Mouse (Mus musculus) hindbrain, postnatal 0 days (tissue): ENCODE data around the gene Kcnip4. TPM values are rescaled to one million over a fixed set of nuclear protein-coding genes. Genes with fewer than 3 reads are reported as not detected.
A peak's percentile ranks its signal among the peaks of the same experiment; 100 is the strongest.

Source experiments
- ATAC-seq: fragments of 200-750 bp; cut with Nextera tagmentation; 2 replicates; pipeline ENCODE4 v1.8.0; 2017; ENCODE audit warnings: mild to moderate bottlenecking, moderate TSS enrichment, moderate library complexity
- DNase-seq: peaks from one replicate; pipeline ENCODE4 v3.0.0-alpha.2; 2015; ENCODE audit warnings: low spot score
- H3K27ac ChIP-seq: fragments of 300-500 bp; sonication (generic); 2 replicates; pipeline ENCODE4 v1.5.1; 2014; ENCODE audit warnings: mild to moderate bottlenecking
- H3K27me3 ChIP-seq: fragments of 300-500 bp; sonication (generic); 2 replicates; pipeline ENCODE4 v1.6.1; 2014; ENCODE audit warnings: low read length, mixed read lengths; ENCODE audit not compliant: insufficient read depth
- H3K36me3 ChIP-seq: fragments of 300-500 bp; sonication (generic); 2 replicates; pipeline ENCODE4 v1.6.1; 2014; ENCODE audit warnings: low read length, mixed read lengths; ENCODE audit not compliant: insufficient read depth
- H3K4me1 ChIP-seq: fragments of 300-500 bp; sonication (generic); 2 replicates; pipeline ENCODE4 v1.6.1; 2014; ENCODE audit warnings: antibody characterized with exemption, low read length, mixed read lengths; ENCODE audit not compliant: insufficient read depth
- H3K4me2 ChIP-seq: fragments of 300-500 bp; sonication (generic); 2 replicates; pipeline ENCODE4 v1.6.1; 2014; ENCODE audit warnings: low read depth, mild to moderate bottlenecking, low read length, moderate library complexity, mixed read lengths
- H3K4me3 ChIP-seq: fragments of 300-500 bp; sonication (generic); 2 replicates; pipeline ENCODE4 v1.5.1; 2014; ENCODE audit warnings: low read length
- H3K9ac ChIP-seq: fragments of 300-500 bp; sonication (generic); replicated peaks from 2 replicates; pipeline ENCODE4 v1.6.1; 2014; ENCODE audit warnings: mild to moderate bottlenecking, low read length, moderate library complexity, mixed read lengths
- H3K9me3 ChIP-seq: fragments of 300-500 bp; sonication (generic); 2 replicates; pipeline ENCODE4 v1.6.1; 2016; ENCODE audit warnings: low read length, mixed read lengths
- CTCF ChIP-seq: IDR thresholded peaks from 2 replicates; pipeline ENCODE4 v1.5.1; 2016; ENCODE audit warnings: antibody characterized with exemption, control low read depth, low read depth
- WGBS: fragments of 180-500 bp; shearing (Covaris S2); extraction: QIAGEN DNeasy Blood & Tissue Kit; methylation state at CpG from one replicate; pipeline ENCODE4 v1.1.7; 2014; 5-methylcytosine and 5-hydroxymethylcytosine counted together
- polyA plus RNA-seq: library from polyadenylated mRNA; unstranded; fragments of >200 nt; fragmentation: Nextera tagmentation; extraction: Ambion mirVana; gene quantifications from 2 replicates; pipeline ENCODE4 v1.2.1, GENCODE M21; 2015
- total RNA-seq: library from RNA; depleted of rRNA; stranded (reverse); fragments of >200 nt; gene quantifications from 2 replicates; pipeline ENCODE4 v1.2.3, GENCODE M21; 2014

Kcnip4 gene
- total and polyA plus RNA-seq, 2 experiments from 2014 or later = 12.3 to 24.4 TPM

GRCm38 (mm10) chr5:48412261-48412660, 1112.4 kb downstream of the Kcnip4 start:
- Histone ChIP-seq H3K27ac (no peak overlapping the region), H3K4me1 (no peaks in the 10 kb centered on the region)
- 96% methylated on average over 4 of the region's 4 CpGs for WGBS

GRCm38 (mm10) chr5:48411462-48411861, 1113.2 kb downstream of the Kcnip4 start:
- no peak overlapping the region for H3K4me2 ChIP-seq
- WGBS = 76% methylated on average over 4 of the region's 4 CpGs

More at GRCm38 (mm10) chr5:48412261-48412660, 1112.4 kb downstream of the Kcnip4 start:
- H3K27me3 ChIP-seq = no peaks in the 10 kb centered on the region
- DNase-seq = no peak
- no peak for ATAC-seq
- no peak overlapping the region for H3K4me2 ChIP-seq
- H3K36me3 ChIP-seq = no peaks in the 10 kb centered on the region
- H3K4me3 ChIP-seq = no peak overlapping the region
- H3K9me3 ChIP-seq = no peaks in the 10 kb centered on the region
- no peak overlapping the region for H3K9ac ChIP-seq
- no peak for TF ChIP-seq CTCF

GRCm38 (mm10) chr5:48410348-48410747, 1114.4 kb downstream of the Kcnip4 start:
- H3K9me3 ChIP-seq = no peaks in the 10 kb centered on the region
- no peaks in the 10 kb centered on the region for H3K4me1 ChIP-seq
- no peak overlapping the region for H3K4me3 ChIP-seq
- no peak overlapping the region for H3K4me2 ChIP-seq
- H3K36me3 ChIP-seq = no peaks in the 10 kb centered on the region
- DNase-seq (no peak), ATAC-seq (no peak)
- H3K9ac ChIP-seq = no peak overlapping the region
- TF ChIP-seq CTCF = no peak
- 75% methylated on average over 5 of the region's 5 CpGs for WGBS
- H3K27me3 ChIP-seq = no peaks in the 10 kb centered on the region
- no peak overlapping the region for H3K27ac ChIP-seq

More at GRCm38 (mm10) chr5:48411462-48411861, 1113.2 kb downstream of the Kcnip4 start:
- Histone ChIP-seq H3K9me3 (no peaks in the 10 kb centered on the region), H3K27ac (no peak overlapping the region), H3K9ac (no peak overlapping the region), H3K4me1 (no peaks in the 10 kb centered on the region), H3K36me3 (no peaks in the 10 kb centered on the region), H3K27me3 (no peaks in the 10 kb centered on the region), H3K4me3 (no peak overlapping the region)
- DNase-seq = no peak
- ATAC-seq = no peak
- TF ChIP-seq CTCF = no peak

GRCm38 (mm10) chr5:48408276-48408675, 1116.4 kb downstream of the Kcnip4 start:
- WGBS = 78% methylated on average over 4 of the region's 4 CpGs
- no peaks in the 10 kb centered on the region for H3K9me3 ChIP-seq
- TF ChIP-seq CTCF = no peak
- H3K4me1 ChIP-seq = no peaks in the 10 kb centered on the region
- no peak overlapping the region for H3K9ac ChIP-seq
- no peak overlapping the region for H3K27ac ChIP-seq
- ATAC-seq (no peak), DNase-seq (no peak)
- no peaks in the 10 kb centered on the region for H3K36me3 ChIP-seq
- H3K4me3 ChIP-seq = no peak overlapping the region
- no peaks in the 10 kb centered on the region for H3K27me3 ChIP-seq
- H3K4me2 ChIP-seq = no peak overlapping the region

- TF ChIP-seq CTCF = no peak
- Histone ChIP-seq H3K4me2 (no peak overlapping the region), H3K4me1 (no peaks in the 10 kb centered on the region), H3K36me3 (no peaks in the 10 kb centered on the region), H3K9me3 (no peaks in the 10 kb centered on the region), H3K4me3 (no peak overlapping the region), H3K27ac (no peak overlapping the region), H3K27me3 (no peaks in the 10 kb centered on the region), H3K9ac (no peak overlapping the region)
- ATAC-seq (no peak), DNase-seq (peak; percentile 16)
- 67% methylated on average over 3 of the region's 3 CpGs for WGBS
Measured at GRCm38 (mm10) chr5:48402497-48402896, 1122.2 kb downstream of the Kcnip4 start.

- Histone ChIP-seq H3K27ac (peak overlapping the region; percentile 59; the same call in 1 of the 2 replicates), H3K4me3 (peak overlapping the region; percentile 68), H3K9me3 (no peaks in the 10 kb centered on the region), H3K36me3 (peaks cover 5% of the 10 kb centered on the region; the same call in 1 of the 2 replicates), H3K9ac (peak overlapping the region; percentile 61), H3K4me1 (0 out of 2 replicates have a peak, but pooled peaks cover 6% of the 10 kb centered on the region), H3K27me3 (no peaks in the 10 kb centered on the region), H3K4me2 (peak overlapping the region; percentile 73)
- ATAC-seq = peak; percentile 100
- under 1% methylated on average over 38 of the region's 44 CpGs for WGBS
- peak; percentile 98 for DNase-seq
- TF ChIP-seq CTCF = no peak
Measured at GRCm38 (mm10) chr5:48371890-48372766, 1152.6 kb downstream of the Kcnip4 start.

DNA sequence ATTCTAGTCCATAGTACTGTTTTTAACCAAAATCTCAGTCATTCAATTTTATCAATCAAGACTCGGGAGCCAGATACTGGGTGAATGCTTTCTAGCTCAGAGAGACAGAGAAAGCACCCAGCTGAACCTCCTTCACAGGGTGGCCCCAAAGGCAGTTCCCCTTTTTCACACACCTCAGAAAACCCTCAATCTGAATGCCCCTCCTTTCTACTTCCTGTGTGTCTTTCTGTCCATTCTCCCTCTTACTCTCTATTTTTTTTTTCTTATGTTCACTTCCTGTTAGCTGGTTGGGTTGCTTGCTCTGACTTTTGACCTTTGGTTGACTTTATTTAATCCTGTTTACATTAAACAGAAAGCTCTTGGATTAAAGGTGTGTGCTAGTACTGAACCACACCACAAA, 1175.4 kb downstream of the Kcnip4 start:
- no peaks in the 10 kb centered on the region for H3K36me3 ChIP-seq
- no peaks in the 10 kb centered on the region for H3K4me1 ChIP-seq
- no peak overlapping the region for H3K9ac ChIP-seq
- no peaks in the 10 kb centered on the region for H3K9me3 ChIP-seq
- no peak overlapping the region for H3K4me2 ChIP-seq
- ATAC-seq (no peak), DNase-seq (no peak)
- H3K27me3 ChIP-seq = no peaks in the 10 kb centered on the region
- no peak overlapping the region for H3K4me3 ChIP-seq
- no peak for TF ChIP-seq CTCF
- 72% methylated on average over 1 of the region's 1 CpGs for WGBS
- no peak overlapping the region for H3K27ac ChIP-seq
